Mouse (Mus musculus) frontal cortex, adult (tissue): ENCODE measurements around the gene Elovl6.

Source experiments
- ATAC-seq: cut with Nextera tagmentation; 2 replicates; pipeline ENCODE4 v1.9.2; 2017; ENCODE audit warnings: mild to moderate bottlenecking, moderate library complexity, mixed read lengths; ENCODE audit not compliant: low TSS enrichment

Elovl6 gene

DNA sequence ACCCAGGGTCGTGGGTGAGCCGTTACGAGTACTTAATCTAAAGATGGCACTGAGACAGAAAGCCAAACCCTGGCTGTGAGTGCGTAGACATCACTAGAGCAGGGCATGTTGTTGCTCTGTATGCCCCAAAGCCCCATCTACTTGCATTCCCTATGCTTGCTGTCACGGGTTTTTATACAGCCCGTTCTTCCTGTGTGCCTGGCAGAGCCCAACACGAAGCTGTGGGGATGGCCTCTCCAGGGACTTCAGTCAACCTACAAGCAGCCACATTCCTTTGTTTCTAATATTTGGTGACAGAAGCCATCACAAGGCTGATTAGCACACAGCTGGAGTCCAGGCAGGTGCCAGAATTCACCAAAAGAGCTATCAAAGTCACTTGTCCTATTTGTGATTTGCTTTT is 73.3 kb downstream of the Elovl6 start:
- no peak for ATAC-seq

DNA sequence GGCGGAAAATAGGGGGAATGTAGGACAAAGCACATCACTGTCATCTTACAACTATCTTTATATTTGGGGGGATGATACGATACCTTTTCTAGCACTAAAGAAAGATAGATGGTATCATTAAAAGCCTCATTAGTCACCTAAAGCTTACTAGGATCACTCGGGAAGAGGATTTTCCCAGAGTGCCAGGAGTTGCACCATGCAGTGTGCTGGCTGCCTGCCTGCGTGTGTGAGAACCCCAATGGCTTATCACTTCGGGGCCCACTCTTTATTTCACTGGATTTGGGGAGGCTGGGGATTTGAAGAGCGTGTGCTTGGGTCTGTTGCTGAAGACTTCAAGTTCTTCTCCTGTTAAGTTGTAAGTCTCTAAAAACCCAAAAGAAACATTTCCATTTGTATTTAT is 73.8 kb downstream of the Elovl6 start:
- no peak for ATAC-seq

DNA sequence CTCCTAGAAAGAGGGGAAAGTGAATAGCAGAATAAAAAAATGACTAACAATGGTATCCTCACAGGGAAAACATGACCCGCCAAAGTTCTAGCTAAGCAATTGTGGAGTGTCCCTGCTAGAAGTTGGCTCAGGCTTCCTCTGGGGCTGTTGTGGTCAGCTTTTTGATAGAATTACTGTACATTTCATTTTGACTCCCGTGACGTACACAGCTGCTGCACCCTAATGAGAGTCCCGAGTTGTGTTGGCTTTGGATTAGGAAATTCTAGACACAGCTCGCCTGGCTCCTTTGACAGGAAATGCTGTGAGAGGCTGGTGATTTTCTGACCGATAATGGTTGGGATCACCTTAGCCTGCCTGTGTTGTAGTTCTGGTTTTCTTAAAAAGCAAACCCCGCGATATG is 79.5 kb downstream of the Elovl6 start:
- ATAC-seq, result no peak

DNA sequence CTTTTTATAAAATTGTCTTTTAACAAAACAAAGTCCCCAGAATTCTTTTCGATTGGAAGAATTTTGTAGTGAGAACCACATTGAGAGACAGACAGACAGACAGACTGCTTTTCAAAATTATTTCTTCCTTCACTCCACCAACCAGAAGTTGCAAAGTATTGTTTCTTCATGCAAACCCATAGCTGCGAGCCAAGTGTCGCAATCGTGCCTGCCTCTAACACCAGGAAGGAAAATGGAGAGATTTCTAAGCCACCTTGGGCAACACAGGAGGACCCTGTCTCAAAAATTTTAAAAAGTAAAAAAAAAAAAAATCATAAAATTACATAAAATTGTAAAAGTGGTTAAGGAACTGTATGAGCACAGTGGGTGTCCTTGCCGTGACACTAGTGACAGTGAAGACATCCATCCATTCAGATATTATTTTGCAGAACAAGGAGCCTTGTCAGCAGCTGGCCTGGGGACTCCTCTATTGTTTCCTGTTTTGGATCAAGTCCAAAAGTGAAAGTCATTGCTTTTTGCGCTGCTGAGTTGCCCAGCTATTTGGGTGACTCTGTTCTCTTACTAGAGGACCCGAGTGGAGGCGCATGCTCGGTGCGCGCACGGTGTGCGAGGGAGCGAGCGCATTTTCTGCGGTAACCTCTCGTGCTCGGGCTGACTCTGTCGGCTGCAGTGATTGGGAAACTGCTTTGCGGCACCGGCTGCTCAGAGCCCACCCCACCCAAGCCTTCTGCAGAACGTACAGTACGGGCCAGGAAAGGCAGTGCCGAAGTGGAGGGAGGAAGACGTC is 80.3 kb downstream of the Elovl6 start:
- peak; percentile 81 for ATAC-seq

- ATAC-seq, result no peak
Observed at GRCm38 (mm10) chr3:129613756-129614155, 81.6 kb downstream of the Elovl6 start.

GRCm38 (mm10) chr3:129614216-129614615 is 82.1 kb downstream of the Elovl6 start:
- no peak for ATAC-seq

GRCm38 (mm10) chr3:129617450-129617849 is 85.3 kb downstream of the Elovl6 start:
- ATAC-seq, result peak; percentile 50

- no peak for ATAC-seq
Observed at GRCm38 (mm10) chr3:129619194-129619775, 87.1 kb downstream of the Elovl6 start.

GRCm38 (mm10) chr3:129620802-129621201 is 88.6 kb downstream of the Elovl6 start:
- no peak for ATAC-seq

DNA sequence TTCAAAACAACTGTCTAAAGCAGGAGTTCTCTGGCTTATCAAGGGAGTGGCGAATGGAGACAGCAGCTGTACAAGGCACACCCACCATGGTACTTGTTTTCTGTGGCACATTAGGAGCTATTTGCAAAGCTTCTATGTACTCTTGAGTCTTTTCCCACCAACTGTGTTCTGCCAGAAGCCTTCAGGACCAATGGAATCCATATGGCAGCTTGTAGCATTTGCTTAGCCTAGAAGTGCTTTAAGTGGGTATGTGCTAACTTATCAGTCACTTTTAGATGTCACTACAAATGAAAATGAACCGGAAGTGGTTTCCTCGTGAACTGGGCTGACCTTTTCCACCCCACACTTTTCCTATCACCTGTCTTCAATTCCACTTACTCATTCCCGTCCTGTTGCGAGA is 89.1 kb downstream of the Elovl6 start:
- ATAC-seq, result peak; percentile 50

- ATAC-seq, result no peak
Observed at GRCm38 (mm10) chr3:129622120-129622519, 90.0 kb downstream of the Elovl6 start.

GRCm38 (mm10) chr3:129622705-129623104 is 90.5 kb downstream of the Elovl6 start:
- no peak for ATAC-seq

- peak; percentile 67 for ATAC-seq
Observed at GRCm38 (mm10) chr3:129624193-129624805, 92.1 kb downstream of the Elovl6 start.

- ATAC-seq, result no peak
Observed at GRCm38 (mm10) chr3:129627281-129627680, 95.1 kb downstream of the Elovl6 start.

DNA sequence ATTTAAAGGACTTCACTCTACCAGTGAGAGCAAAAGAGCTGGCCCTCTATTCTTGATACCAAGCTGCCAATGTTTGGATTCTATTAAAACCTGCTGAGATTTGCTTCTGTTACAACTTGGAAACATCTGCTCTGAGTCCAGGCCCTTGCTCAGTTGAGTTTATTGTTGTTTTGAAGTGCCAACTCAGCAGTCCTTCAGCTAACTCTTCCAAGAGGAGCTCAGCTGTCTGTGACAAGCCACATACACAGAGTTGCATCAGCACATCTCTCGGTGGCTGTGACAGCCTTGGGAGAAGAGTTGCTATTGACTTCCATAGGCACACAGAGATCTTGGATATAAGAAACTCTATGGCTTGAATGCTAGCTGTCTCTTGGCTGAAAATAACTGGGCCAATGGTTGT is 98.9 kb downstream of the Elovl6 start:
- 0 out of 2 replicates have a peak, but pooled peaks have one; percentile 32 for ATAC-seq

GRCm38 (mm10) chr3:129631857-129632256 is 99.7 kb downstream of the Elovl6 start:
- ATAC-seq, result no peak

DNA sequence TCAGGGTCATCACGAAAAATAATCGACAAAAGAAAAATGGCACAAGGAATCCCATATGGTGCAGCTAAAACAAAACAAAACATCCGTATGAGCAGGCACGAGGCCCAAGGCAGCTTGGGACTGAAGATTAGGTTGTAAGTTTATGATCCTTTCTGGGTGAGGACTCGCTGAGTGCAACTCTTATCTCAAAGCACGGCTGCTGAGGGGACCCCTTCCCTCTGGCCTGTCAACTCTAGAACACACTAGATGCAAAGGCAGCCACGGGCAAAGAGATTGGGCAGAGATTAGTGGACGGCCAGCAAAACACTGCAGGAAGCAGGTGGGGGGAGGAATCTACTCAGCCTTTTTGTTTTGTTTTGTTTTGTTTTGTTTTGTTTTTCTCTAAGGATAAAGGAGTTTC is 101.4 kb downstream of the Elovl6 start:
- ATAC-seq, result no peak

GRCm38 (mm10) chr3:129634260-129634901 is 102.2 kb downstream of the Elovl6 start:
- ATAC-seq, result peak; percentile 88

DNA sequence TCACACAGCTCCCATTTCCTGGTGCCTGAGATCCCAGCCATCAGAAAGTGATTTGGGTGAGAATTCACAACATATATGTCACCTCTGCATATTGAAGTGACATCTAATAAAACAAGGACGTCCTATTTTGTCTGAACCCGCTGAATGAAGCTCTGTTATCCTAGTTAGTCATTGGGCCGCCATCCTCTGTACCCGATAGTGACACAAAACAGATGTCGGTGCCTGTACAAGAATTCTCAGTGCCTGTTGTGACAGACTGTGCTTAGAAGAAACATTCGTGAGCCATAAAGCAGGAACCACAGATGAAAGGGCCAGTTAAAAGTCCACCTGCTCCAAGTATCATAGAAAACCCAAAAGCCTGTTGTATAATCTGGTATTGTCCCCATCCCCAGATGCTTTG is 105.3 kb downstream of the Elovl6 start:
- no peak for ATAC-seq

GRCm38 (mm10) chr3:129639701-129640100 is 107.5 kb downstream of the Elovl6 start:
- ATAC-seq, result no peak

DNA sequence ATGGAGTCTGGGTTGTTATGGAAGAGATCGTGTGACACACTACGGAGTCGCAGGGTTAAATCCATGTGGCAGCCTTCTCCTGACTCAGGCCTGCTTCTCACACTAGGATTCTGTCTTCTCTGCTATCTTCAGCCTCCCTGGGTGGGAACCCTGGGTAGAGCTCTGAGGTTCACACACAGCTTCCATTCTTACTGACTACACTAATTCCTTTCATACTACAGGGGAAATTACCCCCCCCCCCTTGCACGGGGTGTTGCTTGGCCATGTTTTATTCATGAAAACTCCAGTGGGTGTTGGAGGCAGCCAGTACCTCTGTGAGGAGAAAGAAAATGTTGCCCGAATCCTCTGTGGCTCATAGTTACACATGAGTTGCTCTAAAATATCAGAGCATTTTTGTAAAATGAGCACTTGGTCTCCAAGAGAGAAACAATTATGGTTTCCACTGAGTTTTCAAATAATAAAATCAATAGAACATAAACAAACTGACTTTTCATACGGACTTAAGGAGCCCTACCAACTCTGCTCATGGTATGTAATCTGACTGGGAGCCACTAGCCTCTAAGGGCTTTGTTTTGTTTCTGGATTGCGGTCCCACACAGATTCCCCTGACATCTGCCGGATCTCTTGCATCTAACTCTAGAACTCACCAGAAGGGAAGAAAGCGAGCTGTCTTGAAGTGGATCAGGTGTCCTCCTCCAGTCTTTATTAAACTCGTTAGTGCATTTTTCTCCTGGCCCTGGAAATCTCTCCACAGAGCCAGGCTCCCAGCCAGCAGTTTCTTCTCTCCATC is 108.3 kb downstream of the Elovl6 start:
- ATAC-seq, result peak; percentile 84

DNA sequence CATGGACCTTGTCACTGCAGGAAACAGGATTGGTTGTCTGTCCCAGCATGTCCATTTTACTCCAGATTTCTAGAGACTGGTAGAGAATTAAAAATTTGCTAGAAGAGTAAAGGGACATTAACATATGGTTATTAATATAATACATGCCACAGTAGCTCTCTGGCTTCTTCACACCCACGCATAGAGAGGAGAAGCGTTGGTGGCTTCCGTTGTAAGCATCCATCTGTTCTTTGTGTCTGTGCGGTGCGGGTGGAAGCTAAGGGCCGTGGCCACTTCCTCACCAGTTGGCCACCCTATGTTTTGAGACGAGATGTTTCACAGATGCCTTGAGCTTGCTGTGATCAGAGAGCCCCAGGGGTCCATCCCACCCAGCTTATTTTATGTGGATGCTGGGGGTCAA is 109.5 kb downstream of the Elovl6 start:
- ATAC-seq, result peak; percentile 47
